Mouse (Mus musculus) forebrain, embryonic 15.5 days (tissue): Measurements from ENCODE around the gene Cd9. TPM values are rescaled to one million over a fixed set of nuclear protein-coding genes. Genes with fewer than 3 reads are reported as not detected.
A peak's percentile ranks its signal among the peaks of the same experiment; 100 is the strongest.

Experiments used
- ATAC-seq: fragments of 200-750 bp; cut with Nextera tagmentation; replicated peaks from 2 replicates; pipeline ENCODE4 v1.8.0; 2017; ENCODE audit warnings: mild to moderate bottlenecking, moderate TSS enrichment, moderate library complexity
- H3K27ac ChIP-seq: fragments of 300-500 bp; sonication (generic); replicated peaks from 2 replicates; pipeline ENCODE4 v1.5.1; 2015; ENCODE audit warnings: mild to moderate bottlenecking, inconsistent platforms
- H3K27me3 ChIP-seq: fragments of 300-500 bp; sonication (generic); 2 replicates; pipeline ENCODE4 v1.6.1; 2015; ENCODE audit warnings: inconsistent platforms
- H3K36me3 ChIP-seq: fragments of 300-500 bp; sonication (generic); 2 replicates; pipeline ENCODE4 v1.6.1; 2015; ENCODE audit warnings: mild to moderate bottlenecking, inconsistent platforms
- H3K4me1 ChIP-seq: fragments of 300-500 bp; sonication (generic); 2 replicates; pipeline ENCODE4 v1.6.1; 2015; ENCODE audit warnings: inconsistent platforms
- H3K4me2 ChIP-seq: fragments of 300-500 bp; sonication (generic); replicated peaks from 2 replicates; pipeline ENCODE4 v1.6.1; 2015; ENCODE audit warnings: mild to moderate bottlenecking, inconsistent platforms
- H3K4me3 ChIP-seq: fragments of 300-500 bp; sonication (generic); 2 replicates; pipeline ENCODE4 v1.5.1; 2015; ENCODE audit warnings: mild to moderate bottlenecking, inconsistent platforms
- H3K9ac ChIP-seq: fragments of 300-500 bp; sonication (generic); replicated peaks from 2 replicates; pipeline ENCODE4 v1.6.1; 2015; ENCODE audit warnings: mild to moderate bottlenecking, inconsistent platforms
- H3K9me3 ChIP-seq: fragments of 300-500 bp; sonication (generic); 2 replicates; pipeline ENCODE4 v1.6.1; 2016; ENCODE audit warnings: inconsistent platforms
- WGBS: fragments of 180-500 bp; shearing (Covaris S2); methylation state at CpG from one replicate; pipeline ENCODE4 v1.1.7; 2015; ENCODE audit warnings: mixed read lengths; 5-methylcytosine and 5-hydroxymethylcytosine counted together
- polyA plus RNA-seq: library from polyadenylated mRNA; unstranded; fragments of >200 nt; fragmentation: Nextera tagmentation; extraction: Ambion mirVana; gene quantifications from 2 replicates; pipeline ENCODE4 v1.2.1, GENCODE M21; 2015

Gene Cd9
- polyA plus RNA-seq, 1 experiment from 2014 or later: 81.6 TPM

DNA sequence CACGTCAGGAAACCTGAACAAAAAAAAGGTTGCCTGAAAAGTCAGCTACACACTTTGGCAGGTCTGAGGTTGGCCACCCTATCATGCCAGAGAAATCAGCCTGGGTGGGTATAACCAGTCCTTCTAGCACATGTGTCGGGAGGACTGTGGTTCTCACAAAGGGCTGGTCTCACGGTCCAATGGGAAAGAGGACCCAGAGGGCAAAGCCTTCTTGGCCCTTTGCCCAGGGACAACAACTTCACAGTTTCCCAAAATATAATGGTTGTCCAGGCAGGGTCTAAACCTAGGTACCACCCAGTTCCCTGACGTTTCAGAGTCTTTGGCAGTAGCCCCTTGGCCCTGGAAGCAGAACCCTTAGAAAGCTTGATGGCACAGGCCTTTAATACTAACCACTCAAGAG, 25.4 kb downstream of the Cd9 start:
- Histone ChIP-seq H3K27ac (no peak overlapping the region), H3K36me3 (no peaks in the 10 kb centered on the region), H3K9ac (no peak overlapping the region), H3K4me3 (no peak overlapping the region), H3K9me3 (no peaks in the 10 kb centered on the region), H3K27me3 (no peaks in the 10 kb centered on the region), H3K4me2 (no peak overlapping the region), H3K4me1 (peaks cover 18% of the 10 kb centered on the region)
- no peak for ATAC-seq
- WGBS: 71% methylated on average over 4 of the region's 4 CpGs

- Histone ChIP-seq H3K36me3 (no peaks in the 10 kb centered on the region), H3K27ac (0 out of 2 replicates have a peak overlapping the region, but pooled peaks have one; percentile 0), H3K4me3 (no peak overlapping the region), H3K27me3 (no peaks in the 10 kb centered on the region), H3K9ac (no peak overlapping the region), H3K9me3 (no peaks in the 10 kb centered on the region), H3K4me2 (no peak overlapping the region), H3K4me1 (peaks cover 18% of the 10 kb centered on the region)
- WGBS: 53% methylated on average over 21 of the region's 21 CpGs
- no peak; the same call in 1 of the 2 replicates for ATAC-seq
Measured at GRCm38 (mm10) chr6:125468179-125468960, 26.2 kb downstream of the Cd9 start.

DNA sequence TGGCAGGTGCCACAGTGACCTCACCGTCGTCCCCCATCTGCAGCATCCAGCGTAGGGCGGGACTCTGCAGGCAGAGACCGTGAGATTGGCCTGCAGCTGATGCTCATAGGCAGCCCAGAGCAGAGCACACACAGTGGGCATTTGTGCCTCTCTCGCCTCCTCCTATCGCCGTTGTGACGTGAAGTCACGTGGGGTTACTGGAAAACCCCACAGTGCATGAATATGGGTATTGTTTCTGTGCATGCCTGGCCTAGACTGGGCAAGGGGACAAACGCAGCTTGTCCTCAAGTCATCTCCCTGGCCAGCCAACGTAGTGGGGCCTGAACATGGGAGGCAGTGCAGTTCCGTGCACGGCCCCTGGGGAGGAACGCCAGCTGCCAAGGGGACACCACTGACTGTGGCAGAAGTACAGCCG, 27.3 kb downstream of the Cd9 start:
- no peak overlapping the region for H3K9ac ChIP-seq
- no peaks in the 10 kb centered on the region for H3K9me3 ChIP-seq
- no peak overlapping the region for H3K4me2 ChIP-seq
- no peak overlapping the region for H3K27ac ChIP-seq
- WGBS: 65% methylated on average over 16 of the region's 16 CpGs
- H3K4me3 ChIP-seq: no peak overlapping the region
- no peaks in the 10 kb centered on the region for H3K27me3 ChIP-seq
- H3K4me1 ChIP-seq: peaks cover 18% of the 10 kb centered on the region
- peak; percentile 83 for ATAC-seq
- no peaks in the 10 kb centered on the region for H3K36me3 ChIP-seq

- no peaks in the 10 kb centered on the region for H3K27me3 ChIP-seq
- H3K27ac ChIP-seq: no peak overlapping the region
- H3K4me3 ChIP-seq: no peak overlapping the region
- no peaks in the 10 kb centered on the region for H3K9me3 ChIP-seq
- no peaks in the 10 kb centered on the region for H3K36me3 ChIP-seq
- H3K9ac ChIP-seq: no peak overlapping the region
- H3K4me2 ChIP-seq: no peak overlapping the region
- WGBS: 88% methylated on average over 7 of the region's 7 CpGs
- no peak for ATAC-seq
- H3K4me1 ChIP-seq: peaks cover under 1% of the 10 kb centered on the region; the same call in 1 of the 2 replicates
Measured at GRCm38 (mm10) chr6:125462312-125462711, 32.3 kb downstream of the Cd9 start.

DNA sequence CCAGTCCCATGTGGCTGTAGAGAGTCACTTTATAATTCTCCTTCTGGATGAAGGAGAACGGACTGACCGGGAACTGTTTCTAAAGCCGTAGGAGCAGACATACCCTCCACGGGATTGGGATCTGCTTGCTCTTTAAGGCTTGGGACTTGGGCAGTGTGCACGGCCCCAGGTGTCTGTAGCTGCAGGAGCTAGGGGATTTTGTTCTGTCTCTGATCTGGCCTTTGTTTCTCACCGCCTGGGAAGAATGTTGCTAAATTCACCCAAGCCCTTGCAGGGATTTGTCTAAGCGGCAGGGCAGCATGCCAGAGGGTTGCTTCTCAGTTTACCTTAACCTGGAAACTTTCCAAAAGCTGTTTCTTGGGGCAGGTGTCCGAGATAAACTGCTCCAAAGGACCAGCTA, 32.8 kb downstream of the Cd9 start:
- Histone ChIP-seq H3K4me2 (no peak overlapping the region), H3K9ac (no peak overlapping the region), H3K36me3 (no peaks in the 10 kb centered on the region), H3K27me3 (no peaks in the 10 kb centered on the region), H3K4me3 (no peak overlapping the region), H3K9me3 (no peaks in the 10 kb centered on the region), H3K27ac (no peak overlapping the region), H3K4me1 (no peaks in the 10 kb centered on the region)
- no peak for ATAC-seq
- 45% methylated on average over 8 of the region's 8 CpGs for WGBS

DNA sequence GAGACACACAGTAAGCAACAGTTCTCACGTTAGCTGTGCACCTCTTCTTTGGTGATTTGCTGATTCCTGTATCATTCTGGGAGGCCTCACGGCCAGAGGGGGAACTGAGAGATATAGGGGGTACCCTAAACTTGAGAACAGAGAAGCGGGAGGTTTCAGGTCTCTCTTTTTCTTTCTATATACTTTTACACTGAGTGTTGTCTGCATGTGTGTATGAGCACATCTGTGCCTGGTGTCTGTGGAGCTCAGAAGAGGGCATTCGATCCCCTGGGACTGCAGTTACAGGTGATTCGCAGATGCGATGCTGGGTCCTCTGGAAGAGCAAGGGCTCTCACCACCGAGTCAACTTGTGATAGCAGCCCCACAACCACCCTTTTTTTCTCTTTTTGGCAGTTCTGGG, 33.3 kb downstream of the Cd9 start:
- H3K4me3 ChIP-seq: no peak overlapping the region
- no peak overlapping the region for H3K27ac ChIP-seq
- H3K4me2 ChIP-seq: no peak overlapping the region
- H3K4me1 ChIP-seq: no peaks in the 10 kb centered on the region
- 82% methylated on average over 7 of the region's 7 CpGs for WGBS
- H3K27me3 ChIP-seq: no peaks in the 10 kb centered on the region
- H3K9me3 ChIP-seq: no peaks in the 10 kb centered on the region
- H3K36me3 ChIP-seq: no peaks in the 10 kb centered on the region
- no peak overlapping the region for H3K9ac ChIP-seq
- no peak for ATAC-seq

GRCm38 (mm10) chr6:125460589-125460988, 34.0 kb downstream of the Cd9 start:
- Histone ChIP-seq H3K27ac (no peak overlapping the region), H3K9ac (no peak overlapping the region), H3K27me3 (no peaks in the 10 kb centered on the region), H3K36me3 (no peaks in the 10 kb centered on the region), H3K4me3 (no peak overlapping the region), H3K9me3 (no peaks in the 10 kb centered on the region), H3K4me2 (no peak overlapping the region), H3K4me1 (no peaks in the 10 kb centered on the region)
- WGBS: 93% methylated on average over 11 of the region's 11 CpGs
- no peak for ATAC-seq

DNA sequence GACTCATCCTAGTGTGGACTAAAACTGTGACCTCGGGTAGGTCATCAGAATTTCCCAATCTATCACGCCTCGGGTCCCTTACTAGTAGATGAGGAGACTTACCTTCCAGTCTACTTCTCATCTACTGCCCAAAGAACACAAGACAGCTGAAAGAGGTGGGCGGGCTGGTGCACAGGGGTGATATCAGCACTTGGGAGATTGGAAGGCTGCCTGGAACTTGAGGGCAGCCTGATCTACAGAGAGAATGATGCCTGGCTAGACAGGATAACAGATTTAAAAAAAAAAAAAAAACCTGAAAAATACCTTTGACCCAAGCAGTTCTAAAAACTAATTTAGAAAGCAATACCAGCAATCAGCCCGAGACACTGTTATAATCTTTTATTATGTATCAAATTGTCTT, 34.7 kb downstream of the Cd9 start:
- Histone ChIP-seq H3K9ac (no peak overlapping the region), H3K4me1 (no peaks in the 10 kb centered on the region), H3K4me3 (no peak overlapping the region), H3K9me3 (no peaks in the 10 kb centered on the region), H3K27me3 (no peaks in the 10 kb centered on the region), H3K4me2 (no peak overlapping the region), H3K36me3 (no peaks in the 10 kb centered on the region), H3K27ac (no peak overlapping the region)
- ATAC-seq: no peak
- WGBS: 95% methylated on average over 5 of the region's 5 CpGs

GRCm38 (mm10) chr6:125455806-125456520, 38.6 kb downstream of the Cd9 start:
- Histone ChIP-seq H3K27me3 (no peaks in the 10 kb centered on the region), H3K36me3 (no peaks in the 10 kb centered on the region), H3K27ac (no peak overlapping the region), H3K4me2 (no peak overlapping the region), H3K9me3 (no peaks in the 10 kb centered on the region), H3K9ac (no peak overlapping the region), H3K4me1 (no peaks in the 10 kb centered on the region), H3K4me3 (no peak overlapping the region)
- no peak for ATAC-seq
- 45% methylated on average over 12 of the region's 12 CpGs for WGBS

- Histone ChIP-seq H3K27me3 (no peaks in the 10 kb centered on the region), H3K4me2 (no peak overlapping the region)
- no peak for ATAC-seq
Measured at GRCm38 (mm10) chr6:125454731-125455130, 39.9 kb downstream of the Cd9 start.

DNA sequence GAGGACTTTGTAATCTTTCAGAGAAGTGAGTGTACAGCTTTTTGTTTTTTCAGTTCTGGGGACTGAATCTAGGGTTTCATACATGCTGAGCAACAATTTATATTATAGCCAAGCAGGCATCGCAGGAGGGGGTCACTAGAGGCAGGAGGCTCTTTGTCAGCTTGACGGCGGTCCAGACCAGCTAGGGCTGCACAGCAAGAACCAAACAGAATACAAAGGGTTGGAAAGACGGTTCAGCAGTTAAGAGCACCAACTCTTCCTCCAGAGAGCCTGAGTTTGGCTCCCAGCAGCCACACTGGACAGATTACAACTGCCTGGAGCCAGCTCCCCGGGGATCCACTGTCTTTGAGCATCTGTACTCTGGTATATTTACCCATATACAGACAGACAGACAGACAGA, 40.3 kb downstream of the Cd9 start:
- Histone ChIP-seq H3K9ac (no peak overlapping the region), H3K4me2 (no peak overlapping the region)
- 31% methylated on average over 5 of the region's 5 CpGs for WGBS

More at GRCm38 (mm10) chr6:125454731-125455130, 39.9 kb downstream of the Cd9 start:
- Histone ChIP-seq H3K9me3 (no peaks in the 10 kb centered on the region), H3K4me3 (no peak overlapping the region), H3K27ac (no peak overlapping the region), H3K9ac (no peak overlapping the region), H3K36me3 (no peaks in the 10 kb centered on the region), H3K4me1 (no peaks in the 10 kb centered on the region)
- 85% methylated on average over 9 of the region's 9 CpGs for WGBS

DNA sequence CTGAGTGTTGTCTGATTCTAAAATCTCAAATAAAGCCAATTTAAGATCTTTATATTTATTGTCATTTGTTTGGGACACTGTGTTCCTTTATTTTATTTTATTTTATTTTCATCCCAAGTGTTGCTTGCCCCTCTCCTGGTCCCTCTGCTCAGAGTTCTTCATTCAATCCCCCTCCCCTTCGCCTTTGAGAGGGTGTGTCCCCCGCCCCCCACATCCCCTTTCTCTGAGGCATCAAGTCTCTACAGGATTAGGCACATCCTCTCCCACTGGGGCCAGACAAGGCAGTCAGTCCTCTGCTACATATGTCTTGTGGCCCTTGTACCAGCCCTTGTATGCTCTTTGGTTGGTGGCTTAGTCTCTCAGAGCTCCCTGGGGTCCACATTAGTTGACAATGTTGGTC, 46.9 kb downstream of the Cd9 start:
- ATAC-seq: no peak
- no peak overlapping the region for H3K4me3 ChIP-seq
- 47% methylated on average over 2 of the region's 2 CpGs for WGBS
- no peak overlapping the region for H3K9ac ChIP-seq
- no peaks in the 10 kb centered on the region for H3K27me3 ChIP-seq
- H3K9me3 ChIP-seq: no peaks in the 10 kb centered on the region
- no peaks in the 10 kb centered on the region for H3K4me1 ChIP-seq
- H3K4me2 ChIP-seq: no peak overlapping the region
- no peaks in the 10 kb centered on the region for H3K36me3 ChIP-seq
- H3K27ac ChIP-seq: no peak overlapping the region

More for the DNA sequence above, 40.3 kb downstream of the Cd9 start:
- Histone ChIP-seq H3K4me1 (no peaks in the 10 kb centered on the region), H3K4me3 (no peak overlapping the region), H3K9me3 (no peaks in the 10 kb centered on the region), H3K36me3 (no peaks in the 10 kb centered on the region), H3K27me3 (no peaks in the 10 kb centered on the region), H3K27ac (no peak overlapping the region)
- no peak for ATAC-seq
